Mouse (Mus musculus) embryonic fibroblast, embryonic 13.5 days (primary cell): ENCODE measurements around the gene Il17rd. TPM values are rescaled to one million over a fixed set of nuclear protein-coding genes. Genes with fewer than 3 reads are reported as not detected.

Experiments
- H3K27ac ChIP-seq: 2 replicates; pipeline ENCODE4 v1.5.1; 2012; ENCODE audit warnings: low read length, control low read depth, inconsistent platforms; ENCODE audit not compliant: insufficient read depth
- H3K4me1 ChIP-seq: 2 replicates; pipeline ENCODE4 v1.6.1; 2011; ENCODE audit warnings: low read length; ENCODE audit not compliant: control insufficient read depth, insufficient read depth
- H3K4me3 ChIP-seq: 2 replicates; pipeline ENCODE4 v1.5.1; 2011; ENCODE audit warnings: mild to moderate bottlenecking, control low read depth, low read length; ENCODE audit not compliant: insufficient read depth
- CTCF ChIP-seq: IDR thresholded peaks from 2 replicates; pipeline ENCODE4 v1.5.1; 2011; ENCODE audit warnings: mild to moderate bottlenecking, control low read depth, low read length, moderate library complexity, borderline replicate concordance; ENCODE audit not compliant: insufficient read depth
- POLR2A ChIP-seq: IDR thresholded peaks from 2 replicates; pipeline ENCODE4 v1.6.1; 2011; ENCODE audit warnings: low read depth, mild to moderate bottlenecking, control low read depth, low read length, moderate library complexity
- polyA plus RNA-seq: library from polyadenylated mRNA; stranded (reverse); fragments of >200 nt; gene quantifications from 2 replicates; pipeline ENCODE4 v1.2.4, GENCODE M21; 2011; ENCODE audit warnings: low read depth; ENCODE audit not compliant: missing spikeins, insufficient read length

Gene Il17rd
- polyA plus RNA-seq, 1 experiment = 19.3 TPM

- TF ChIP-seq POLR2A (no peak), CTCF (no peak)
- Histone ChIP-seq H3K4me3 (no peak overlapping the region), H3K4me1 (peaks cover 4% of the 10 kb centered on the region; the same call in 1 of the 2 replicates), H3K27ac (no peak overlapping the region)
Observed at GRCm38 (mm10) chr14:27085471-27085870, 46.7 kb downstream of the Il17rd start.

GRCm38 (mm10) chr14:27085999-27086398 is 47.3 kb downstream of the Il17rd start:
- H3K27ac ChIP-seq = no peak overlapping the region

GRCm38 (mm10) chr14:27094247-27094646 is 55.5 kb downstream of the Il17rd start:
- Histone ChIP-seq H3K4me3 (no peak overlapping the region), H3K27ac (no peak overlapping the region), H3K4me1 (no peaks in the 10 kb centered on the region)
- TF ChIP-seq POLR2A (no peak), CTCF (no peak)

More at GRCm38 (mm10) chr14:27085999-27086398, 47.3 kb downstream of the Il17rd start:
- peaks cover 4% of the 10 kb centered on the region; the same call in 1 of the 2 replicates for H3K4me1 ChIP-seq
- H3K4me3 ChIP-seq = no peak overlapping the region
- TF ChIP-seq CTCF (no peak), POLR2A (no peak)

GRCm38 (mm10) chr14:27096133-27096532 is 57.4 kb downstream of the Il17rd start:
- peak overlapping the region; percentile 6; the same call in 1 of the 2 replicates for H3K27ac ChIP-seq
- TF ChIP-seq POLR2A (no peak), CTCF (no peak)

GRCm38 (mm10) chr14:27096779-27097178 is 58.0 kb downstream of the Il17rd start:
- Histone ChIP-seq H3K4me3 (no peak overlapping the region), H3K27ac (peak overlapping the region; percentile 6; the same call in 1 of the 2 replicates), H3K4me1 (no peaks in the 10 kb centered on the region)
- no peak for TF ChIP-seq POLR2A
- no peak for TF ChIP-seq CTCF

More at GRCm38 (mm10) chr14:27096133-27096532, 57.4 kb downstream of the Il17rd start:
- Histone ChIP-seq H3K4me1 (no peaks in the 10 kb centered on the region), H3K4me3 (no peak overlapping the region)

- TF ChIP-seq POLR2A (no peak), CTCF (no peak)
- no peak overlapping the region for H3K4me3 ChIP-seq
- no peaks in the 10 kb centered on the region for H3K4me1 ChIP-seq
- no peak overlapping the region for H3K27ac ChIP-seq
Observed at GRCm38 (mm10) chr14:27101735-27102134, 63.0 kb downstream of the Il17rd start.

- H3K27ac ChIP-seq = no peak overlapping the region
- no peaks in the 10 kb centered on the region for H3K4me1 ChIP-seq
- no peak overlapping the region for H3K4me3 ChIP-seq
- TF ChIP-seq CTCF = no peak
- TF ChIP-seq POLR2A = no peak
Observed at GRCm38 (mm10) chr14:27102720-27103119, 64.0 kb downstream of the Il17rd start.

GRCm38 (mm10) chr14:27105731-27106457 is 67.2 kb downstream of the Il17rd start:
- TF ChIP-seq CTCF (no peak), POLR2A (no peak)
- H3K4me3 ChIP-seq = no peak overlapping the region
- H3K27ac ChIP-seq = no peak overlapping the region
- H3K4me1 ChIP-seq = no peaks in the 10 kb centered on the region

GRCm38 (mm10) chr14:27108748-27109504 is 70.2 kb downstream of the Il17rd start:
- TF ChIP-seq POLR2A (no peak), CTCF (peak; percentile 56; the same call in 1 of the 2 replicates)
- Histone ChIP-seq H3K27ac (no peak overlapping the region), H3K4me3 (no peak overlapping the region), H3K4me1 (no peaks in the 10 kb centered on the region)
